Mouse (Mus musculus) thymus, adult 2 months (tissue): ENCODE measurements around the gene Stard8.

Source experiments
- CTCF ChIP-seq: fragments of 200-500 bp; IDR thresholded peaks from 2 replicates; pipeline ENCODE4 v1.5.1; 2012; ENCODE audit warnings: mild to moderate bottlenecking, control low read depth, low read length, moderate library complexity, borderline replicate concordance; ENCODE audit not compliant: control insufficient read depth, poor library complexity, insufficient read depth; ENCODE audit errors: extremely low read depth
- POLR2A ChIP-seq: fragments of 200-500 bp; IDR thresholded peaks from 2 replicates; pipeline ENCODE4 v1.6.1; 2012; ENCODE audit warnings: mild to moderate bottlenecking, low read length, control low read depth, moderate library complexity; ENCODE audit not compliant: control insufficient read depth, poor library complexity, insufficient read depth; ENCODE audit errors: extremely low read depth

- no peak for TF ChIP-seq POLR2A
- no peak for TF ChIP-seq CTCF
These were observed 16.3 kb downstream of the Stard8 start for GRCm38 (mm10) chrX:99019303-99019702.
